Mouse (Mus musculus): Measurements from ENCODE around the gene Nfic.

Gene Nfic

DNA sequence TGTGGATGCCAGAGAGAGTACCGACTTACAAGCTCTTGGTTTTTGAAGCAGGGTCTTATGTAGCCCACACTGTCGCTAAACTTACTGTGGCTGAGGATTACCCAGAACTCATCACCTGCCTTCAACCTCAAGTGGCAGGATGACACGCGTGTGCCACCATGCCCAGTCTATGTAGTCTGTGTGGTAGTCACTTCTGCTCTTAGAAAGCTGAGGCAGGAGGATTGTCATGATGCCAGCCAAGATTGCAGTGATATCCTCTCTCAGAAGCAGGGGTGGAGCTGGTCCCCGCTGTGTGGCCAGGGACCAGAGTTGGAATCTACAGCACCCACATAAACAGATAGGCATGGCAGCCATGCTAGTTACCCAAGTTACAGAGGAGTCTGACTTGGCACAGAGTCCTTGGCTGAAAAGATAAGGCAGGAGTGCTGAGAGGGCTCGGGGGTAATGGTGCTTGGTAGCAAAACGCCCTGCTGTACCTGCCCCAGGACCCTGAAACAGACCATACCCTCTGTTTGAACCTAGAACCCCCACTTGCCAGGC lies 30.1 kb upstream of the Nfic start:
- no peak for DNase-seq (ENCODE audit: low spot score in 2 of 2)

DNA sequence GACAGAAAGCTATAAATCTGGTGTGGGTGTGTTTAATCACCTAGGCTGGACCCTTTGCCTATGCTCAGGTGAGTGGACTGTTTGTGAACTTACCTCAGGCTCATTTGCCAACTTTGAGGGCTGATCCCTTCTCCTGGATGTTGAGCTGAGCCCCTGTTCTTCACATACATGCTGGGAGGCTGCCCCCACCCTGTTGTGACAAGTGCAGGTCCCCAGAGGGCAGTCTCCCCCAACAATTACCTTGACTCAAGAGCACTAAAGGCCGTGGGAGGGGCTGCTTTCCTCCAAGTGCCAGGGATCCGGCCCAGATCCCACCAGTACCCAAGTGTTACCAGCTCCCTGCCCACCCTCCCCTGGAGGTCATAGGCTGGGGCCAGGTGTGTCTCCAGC lies 29.6 kb upstream of the Nfic start:
- DNase-seq (ENCODE audit: low spot score in 2 of 2), result no peak

DNA sequence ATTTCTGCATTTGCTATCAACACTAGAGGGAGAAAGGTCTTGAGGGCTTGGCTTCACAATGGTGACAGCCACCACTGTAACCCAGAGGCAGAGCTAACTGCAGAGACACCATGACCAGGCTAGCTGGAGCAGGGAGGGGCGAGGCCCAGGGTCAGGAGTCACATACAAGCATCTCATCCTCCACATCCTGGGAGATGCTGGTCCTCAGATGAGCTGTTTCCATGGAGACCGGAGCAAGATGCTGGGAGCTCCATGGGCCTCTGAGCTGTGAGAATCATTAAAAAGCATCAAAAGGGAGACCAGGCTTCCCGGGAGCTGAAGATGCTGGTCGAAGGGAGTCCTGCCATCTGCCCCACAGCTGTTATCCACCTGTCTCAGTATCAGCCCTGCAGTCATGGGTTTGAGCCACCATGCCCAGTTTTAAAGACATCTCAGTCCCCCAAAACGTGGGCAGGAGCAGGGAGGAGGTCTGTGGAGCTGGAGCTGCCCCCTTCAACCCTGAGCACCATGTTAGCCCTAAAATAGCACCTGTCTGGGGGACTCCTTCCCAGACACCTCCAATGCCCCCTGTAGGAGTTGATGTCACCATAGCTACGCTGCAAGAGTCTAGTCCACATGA lies 29.1 kb upstream of the Nfic start:
- no peak for DNase-seq (ENCODE audit: low spot score in 2 of 2)

DNA sequence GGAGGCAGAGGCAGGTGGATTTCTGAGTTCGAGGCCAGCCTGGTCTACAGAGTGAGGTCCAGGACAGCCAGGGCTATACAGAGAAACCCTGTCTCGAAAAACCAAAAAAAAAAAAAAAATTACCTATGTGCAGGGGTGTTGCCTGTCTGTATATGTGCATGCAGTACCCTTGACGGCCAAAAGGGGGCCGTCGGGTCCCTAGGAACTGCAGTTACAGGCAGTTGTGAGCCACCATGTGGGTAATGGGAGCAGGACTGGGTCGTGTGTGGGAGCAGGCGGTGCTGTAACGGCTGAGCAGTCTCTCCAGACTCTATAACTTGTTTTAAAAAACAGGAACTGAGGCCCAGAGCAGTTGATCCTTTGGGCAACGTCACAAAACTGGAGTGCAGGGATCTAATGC lies 28.5 kb upstream of the Nfic start:
- DNase-seq (ENCODE audit: low spot score in 2 of 2), result peak in 1 of 2 experiments; percentile 57

DNA sequence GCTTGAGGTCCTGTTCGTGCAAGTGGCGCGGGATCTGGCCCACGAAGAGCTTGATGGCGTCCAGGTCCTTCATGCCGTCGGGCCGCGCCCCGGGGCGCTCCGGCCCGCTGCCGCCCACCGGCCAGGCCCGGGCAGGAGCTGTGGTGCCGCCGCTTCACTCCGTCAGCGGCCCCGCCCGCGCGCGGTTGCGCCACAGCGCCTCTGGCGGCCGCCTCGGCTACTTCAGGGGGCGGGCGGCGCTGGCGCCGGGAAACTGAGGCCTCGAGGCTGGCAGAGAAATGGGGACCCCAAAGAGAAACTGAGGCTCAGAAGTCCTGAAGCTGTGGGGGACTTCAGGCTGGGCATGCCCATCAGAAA lies 27.1 kb upstream of the Nfic start, which contains the start of gene Celf5:
Gene Celf5, minus strand, starts transcription at position 177 of the 357 bp plus-strand sequence.
- peak; percentile 47 to 56 for DNase-seq (ENCODE audit: low spot score in 2 of 2)

DNA sequence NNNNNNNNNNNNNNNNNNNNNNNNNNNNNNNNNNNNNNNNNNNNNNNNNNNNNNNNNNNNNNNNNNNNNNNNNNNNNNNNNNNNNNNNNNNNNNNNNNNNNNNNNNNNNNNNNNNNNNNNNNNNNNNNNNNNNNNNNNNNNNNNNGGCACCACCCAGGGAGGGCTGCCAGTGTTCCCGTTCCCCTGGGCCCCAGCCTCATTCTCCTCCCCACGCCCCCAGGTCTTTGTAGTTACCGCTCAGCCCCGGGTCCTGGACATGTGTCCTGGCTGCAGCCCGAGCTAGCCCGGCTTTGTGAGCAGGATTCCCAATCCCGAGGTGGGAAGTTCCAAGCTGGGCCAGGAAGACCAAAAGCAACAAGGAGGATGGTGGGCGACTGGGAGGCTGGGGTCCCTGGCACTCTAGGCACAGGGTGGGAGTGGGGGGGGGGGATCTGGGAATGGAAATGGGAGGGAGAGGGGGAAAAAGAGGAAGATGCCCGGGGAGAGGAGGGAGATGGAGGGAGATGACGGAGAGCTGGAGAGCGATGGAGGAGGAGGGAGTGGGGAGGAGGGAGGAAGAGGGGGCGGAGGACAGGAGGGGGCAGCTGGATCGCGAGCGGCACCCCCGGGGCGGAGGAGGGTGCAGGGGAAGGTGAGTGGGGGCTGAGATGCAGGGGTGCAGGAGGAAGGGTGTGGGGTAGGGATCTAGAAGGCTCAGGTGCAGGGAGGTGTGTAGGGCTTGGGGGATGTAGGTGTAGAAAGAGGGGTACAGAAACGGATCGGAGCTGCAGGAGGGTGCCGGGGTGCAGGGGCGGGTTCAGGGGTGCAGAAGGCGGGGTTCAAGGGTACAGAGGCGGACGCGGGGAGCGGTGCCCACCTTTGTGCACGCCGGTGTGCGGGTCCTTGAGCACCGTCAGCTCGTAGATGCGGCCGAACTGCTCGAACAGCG lies 26.4 kb upstream of the Nfic start:
- no peak for DNase-seq (ENCODE audit: low spot score in 2 of 2)

DNA sequence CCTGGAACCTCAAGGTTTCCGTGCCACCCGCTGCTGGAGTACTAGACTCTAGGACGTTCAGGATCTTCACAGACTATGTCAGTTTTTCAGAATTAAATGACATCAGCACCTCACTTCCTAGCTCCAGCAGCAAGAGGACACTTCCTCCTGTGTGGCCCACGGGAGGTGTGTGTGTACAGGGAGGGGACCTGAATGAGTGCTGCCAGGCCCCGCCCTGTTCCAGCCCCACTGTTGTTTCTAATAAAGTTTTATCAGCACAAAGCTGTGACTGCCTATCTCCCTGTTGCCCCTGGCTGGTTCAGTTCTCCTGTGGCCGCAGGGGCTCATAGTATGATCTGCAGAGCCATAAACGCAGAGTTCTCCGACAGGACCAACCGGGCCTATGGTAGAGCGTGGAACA lies 19.0 kb upstream of the Nfic start:
- no peak for DNase-seq (ENCODE audit: low spot score in 2 of 2)

DNA sequence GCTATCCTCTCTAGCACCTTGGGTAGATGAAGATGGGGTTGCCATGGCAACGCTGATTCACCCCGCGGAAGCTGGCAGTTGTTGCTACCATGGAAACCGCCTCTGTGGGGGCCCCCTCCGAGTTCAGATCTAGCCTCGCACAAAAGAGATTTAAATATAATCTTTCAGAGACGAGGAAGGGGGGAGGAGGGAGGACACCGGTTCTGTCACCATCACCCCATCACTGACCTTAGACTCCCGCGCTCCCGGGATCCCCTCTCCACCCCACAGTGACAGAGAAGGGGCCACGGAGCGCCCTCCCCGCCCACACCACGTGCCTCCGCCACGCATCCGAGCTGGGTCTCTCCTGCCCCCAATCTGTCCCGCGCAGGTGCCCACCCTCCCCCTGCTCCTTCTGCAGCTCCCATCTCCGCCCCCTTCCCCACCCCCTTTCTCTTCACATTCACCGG lies 17.6 kb upstream of the Nfic start:
- peak in 1 of 2 experiments; percentile 63 for DNase-seq (ENCODE audit: low spot score in 2 of 2)

DNA sequence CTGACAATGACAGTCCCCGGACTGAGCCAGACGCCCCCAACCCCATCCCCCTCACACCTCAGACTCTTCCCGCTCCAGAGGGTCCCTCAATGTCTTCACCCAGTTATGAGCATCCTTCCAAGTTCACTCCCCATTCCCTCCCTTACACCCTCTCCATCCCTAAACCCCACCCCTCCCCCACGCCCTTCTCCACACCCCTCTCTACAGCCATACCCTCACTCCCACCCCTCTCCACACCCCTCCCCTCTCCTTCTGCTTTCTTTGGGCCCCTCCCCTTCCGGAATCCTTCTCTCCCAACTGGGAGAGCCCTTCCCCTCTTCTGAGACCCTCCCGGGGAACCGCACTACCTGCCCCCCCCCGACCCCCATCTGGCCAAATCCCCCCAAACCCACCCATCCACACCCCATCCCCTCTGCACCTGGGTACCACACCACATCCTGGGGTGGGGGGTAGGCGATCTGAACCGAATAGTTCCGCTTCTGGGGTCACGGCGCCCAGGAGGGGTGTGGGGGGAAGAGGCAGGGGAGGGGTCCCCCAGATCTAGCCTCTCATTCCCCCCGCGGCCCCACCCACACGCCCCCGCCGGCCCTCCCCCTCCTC lies 17.1 kb upstream of the Nfic start:
- no peak for DNase-seq (ENCODE audit: low spot score in 2 of 2)

DNA sequence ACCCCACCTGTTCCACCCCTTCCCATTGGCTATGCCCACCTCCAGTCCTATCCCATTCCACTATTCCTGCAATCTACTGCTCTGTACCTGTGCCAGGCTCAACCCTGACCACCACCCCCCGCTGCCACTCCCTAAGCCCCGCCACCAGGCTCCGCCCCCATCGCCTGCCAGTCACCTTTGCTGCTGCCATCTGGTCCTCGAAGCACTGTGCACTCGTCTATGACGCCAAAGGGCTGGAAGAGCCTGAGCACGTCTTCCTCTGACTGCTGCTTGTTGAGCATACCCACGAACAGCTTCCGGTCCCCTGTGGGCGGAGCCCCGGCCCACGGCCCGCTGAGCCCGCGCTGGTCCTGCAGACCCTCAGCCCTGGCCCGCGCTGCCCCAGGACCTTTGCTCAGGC lies 15.0 kb upstream of the Nfic start:
- peak in 1 of 2 experiments; percentile 39 for DNase-seq (ENCODE audit: low spot score in 2 of 2)

DNA sequence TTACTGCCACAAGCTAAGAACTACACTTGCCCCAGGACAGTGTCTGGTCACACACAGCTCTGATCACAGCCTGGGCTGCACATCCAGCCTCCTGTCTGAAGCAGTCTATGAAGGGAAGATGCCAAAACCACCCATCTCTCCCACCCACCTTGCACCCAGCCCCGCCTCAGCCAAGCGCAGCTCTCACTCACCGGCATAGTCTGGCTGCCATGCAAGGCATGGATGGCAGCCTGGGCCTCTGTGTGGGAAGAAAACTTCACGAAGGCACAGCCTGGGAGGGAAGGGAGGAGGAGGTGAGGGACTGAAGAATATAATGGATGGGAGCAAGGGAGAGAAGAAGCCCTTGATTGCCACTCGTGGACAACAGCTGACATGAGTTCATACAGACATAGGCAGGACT lies 13.8 kb upstream of the Nfic start:
- no peak for DNase-seq (ENCODE audit: low spot score in 2 of 2)

DNA sequence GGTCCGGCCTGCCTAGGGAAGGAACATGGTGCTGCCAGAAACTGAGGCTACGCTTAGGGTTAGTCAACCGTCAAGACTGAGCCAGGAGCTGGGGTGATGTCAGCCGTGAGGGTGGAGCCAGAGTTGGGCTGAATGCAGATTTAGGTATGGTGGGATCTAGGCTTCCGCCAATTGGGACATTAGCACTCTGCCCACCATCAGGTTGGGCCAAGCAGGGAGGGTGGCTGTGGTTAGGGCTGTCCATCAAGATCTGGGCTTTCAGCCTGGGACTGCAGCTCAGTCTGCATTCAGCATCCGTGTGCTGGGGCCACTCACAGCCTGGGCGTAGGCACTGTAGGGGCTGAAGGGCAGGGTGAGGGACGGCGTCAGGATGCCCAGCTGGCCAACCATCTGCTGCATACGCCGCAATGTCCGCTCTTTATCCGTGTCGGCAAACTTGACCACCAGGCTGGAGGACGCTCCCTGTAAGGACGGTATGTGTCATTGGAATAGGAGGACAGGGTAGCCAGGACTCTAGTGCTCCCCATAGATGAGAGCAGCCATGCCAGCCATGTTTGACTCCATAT lies 12.3 kb upstream of the Nfic start:
- DNase-seq (ENCODE audit: low spot score in 2 of 2), result no peak

DNA sequence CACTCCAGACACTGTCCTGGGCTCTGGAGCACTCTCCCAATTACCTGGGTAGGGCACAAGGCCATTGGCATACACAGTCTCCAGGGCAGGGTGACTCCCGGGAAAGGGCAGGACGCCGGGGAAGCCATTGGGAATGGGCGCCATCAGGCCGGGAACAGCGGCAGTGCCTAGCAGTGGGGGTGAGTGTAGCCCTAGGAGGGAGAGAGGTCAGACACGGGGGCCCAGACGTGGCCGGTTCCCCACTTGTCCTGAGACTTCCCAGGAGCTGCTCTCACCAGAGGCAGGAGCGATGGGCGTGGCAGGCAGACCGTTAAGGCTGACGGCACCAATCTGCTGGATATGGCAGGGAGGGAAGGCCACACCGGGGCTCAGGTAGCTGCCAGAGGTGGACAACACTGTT lies 11.4 kb upstream of the Nfic start:
- no peak for DNase-seq (ENCODE audit: low spot score in 2 of 2)

DNA sequence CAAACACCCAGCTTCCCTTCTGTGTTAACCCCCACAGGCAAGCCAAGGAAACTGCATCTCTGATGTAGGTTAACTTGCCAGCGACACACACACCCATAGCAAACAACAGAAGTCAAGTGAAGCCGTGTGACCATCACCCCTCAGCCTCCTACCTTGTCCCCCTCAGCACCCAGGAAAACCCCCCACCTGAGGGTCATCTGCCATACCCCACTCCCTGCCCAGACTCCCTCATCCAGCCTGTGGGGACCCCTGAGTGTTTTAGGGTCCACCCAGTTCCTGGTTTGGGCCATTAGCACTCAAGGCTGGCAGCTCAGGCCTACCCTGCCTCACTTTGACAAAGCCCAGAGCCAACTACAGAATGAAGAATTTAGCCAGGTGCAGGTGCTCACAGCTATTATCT lies 10.6 kb upstream of the Nfic start:
- DNase-seq (ENCODE audit: low spot score in 2 of 2), result no peak

DNA sequence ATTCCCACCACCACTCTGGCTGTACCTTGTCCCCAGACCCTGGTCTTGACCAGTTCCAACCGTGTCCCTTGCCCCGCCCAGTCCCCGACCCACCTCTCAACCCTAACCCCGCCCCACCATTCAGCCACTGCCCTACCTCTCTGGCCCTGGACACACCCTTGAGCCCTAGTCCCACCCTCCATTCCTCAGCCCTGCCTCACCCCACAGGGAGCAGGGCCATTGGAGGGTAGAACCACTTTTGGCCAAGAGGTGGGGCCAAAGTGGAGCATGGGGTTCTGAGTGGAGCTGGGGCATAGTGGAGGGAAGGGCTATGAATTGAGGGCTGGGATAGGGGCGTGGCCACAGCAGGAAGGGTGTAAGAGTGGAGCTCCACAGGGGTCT lies 9.8 kb upstream of the Nfic start:
- no peak for DNase-seq (ENCODE audit: low spot score in 2 of 2)

DNA sequence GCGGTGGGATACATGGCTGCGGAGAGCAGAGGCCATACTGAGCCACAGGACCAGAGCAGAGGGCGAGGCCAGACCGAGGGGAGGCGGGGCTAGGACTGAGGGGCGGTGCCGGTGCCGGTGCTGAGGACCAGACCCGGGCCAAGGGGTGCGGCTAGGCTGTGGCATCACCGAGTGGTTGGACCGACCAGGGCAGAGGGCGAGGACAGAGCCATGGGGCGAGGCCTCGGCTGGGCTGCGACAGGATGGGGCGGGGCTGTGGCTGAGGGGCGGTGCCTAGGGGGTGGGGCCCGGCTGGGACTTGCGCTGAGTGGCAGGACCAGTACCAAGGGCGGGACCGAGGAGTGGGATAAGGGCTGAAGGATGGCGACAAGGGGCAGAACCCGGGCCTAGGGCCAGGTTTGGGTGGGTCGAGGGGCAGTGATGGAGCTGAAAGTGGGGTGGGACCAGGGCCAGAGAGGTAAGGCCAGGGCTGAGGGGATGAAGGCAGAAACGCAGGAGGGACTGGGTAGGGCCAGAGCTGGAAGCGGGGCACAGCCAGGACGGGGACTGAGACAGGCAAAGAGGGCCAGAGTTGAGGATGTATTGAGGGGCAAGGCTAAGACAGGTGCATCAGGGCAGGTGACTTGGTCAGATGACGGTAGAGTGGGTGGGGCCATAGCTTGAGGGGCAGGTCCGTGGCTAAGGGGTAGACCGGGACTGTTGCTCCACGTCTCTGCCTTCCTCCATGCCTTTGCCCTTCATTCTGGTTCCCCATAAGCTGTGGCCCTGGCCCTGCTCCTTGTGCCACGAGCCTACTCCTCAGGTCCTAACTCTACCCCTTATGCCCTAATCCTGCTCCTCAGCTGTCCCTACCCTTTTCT lies 9.2 kb upstream of the Nfic start:
- peak; percentile 51 to 53 for DNase-seq (ENCODE audit: low spot score in 2 of 2)

DNA sequence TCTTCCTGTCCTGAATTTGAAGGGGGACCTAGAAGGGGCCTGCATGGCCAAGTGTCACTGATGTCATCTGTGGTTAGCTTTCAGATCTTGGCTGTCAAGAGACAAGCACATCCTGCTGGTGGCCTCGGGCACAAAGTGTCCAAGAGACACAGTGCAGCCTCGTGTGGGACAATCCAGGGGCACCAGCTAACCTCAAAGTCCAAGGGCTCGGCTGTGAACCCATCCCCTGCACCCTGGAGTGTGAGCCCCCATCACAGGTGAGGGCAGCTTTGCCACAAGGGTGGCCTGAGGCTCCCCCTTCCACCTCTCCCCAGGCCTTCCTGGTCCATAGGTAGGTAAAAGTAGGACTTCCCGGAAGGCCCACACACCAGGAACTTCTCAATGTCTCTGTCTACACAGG lies 8.1 kb upstream of the Nfic start:
- DNase-seq (ENCODE audit: low spot score in 2 of 2), result peak in 1 of 2 experiments; percentile 45

DNA sequence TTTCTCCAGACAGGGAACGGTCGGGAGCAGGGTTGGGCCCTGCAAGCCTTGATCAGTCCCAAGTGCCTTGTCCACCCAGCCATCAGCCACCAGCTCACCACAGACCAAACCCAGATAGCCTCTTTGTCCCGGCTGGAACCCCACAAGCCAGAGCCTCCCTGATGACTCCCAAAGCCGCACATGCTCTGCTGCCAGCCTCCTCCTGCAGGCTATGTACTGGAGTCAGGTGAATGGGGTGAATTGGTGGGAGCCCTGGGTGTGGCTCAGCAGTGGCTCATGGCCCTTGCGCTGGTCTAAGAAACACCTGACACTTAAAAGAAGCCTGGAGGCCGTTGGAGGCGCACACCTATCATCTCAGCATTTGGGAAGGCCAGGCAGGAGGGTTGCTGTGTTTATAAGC lies 7.5 kb upstream of the Nfic start:
- no peak for DNase-seq (ENCODE audit: low spot score in 2 of 2)

DNA sequence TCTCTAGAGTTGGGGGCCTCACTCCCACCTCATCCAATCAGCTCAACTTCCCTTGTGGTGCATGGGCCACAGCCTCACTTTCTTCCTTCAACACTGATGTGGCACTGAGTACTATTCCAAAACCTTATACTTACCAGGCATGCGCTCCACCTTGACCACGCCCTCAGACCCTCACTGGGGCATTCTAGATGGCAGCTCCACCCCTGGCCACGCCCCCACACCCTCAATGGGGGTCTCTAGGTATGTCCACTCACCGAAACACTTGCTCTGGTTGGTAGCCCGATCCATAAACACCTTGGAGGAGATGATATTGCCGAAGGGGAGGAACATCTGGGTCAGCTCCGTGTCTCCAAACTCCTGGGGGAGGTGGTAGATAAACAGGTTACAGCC lies 7.0 kb upstream of the Nfic start:
- DNase-seq (ENCODE audit: low spot score in 2 of 2), result no peak

DNA sequence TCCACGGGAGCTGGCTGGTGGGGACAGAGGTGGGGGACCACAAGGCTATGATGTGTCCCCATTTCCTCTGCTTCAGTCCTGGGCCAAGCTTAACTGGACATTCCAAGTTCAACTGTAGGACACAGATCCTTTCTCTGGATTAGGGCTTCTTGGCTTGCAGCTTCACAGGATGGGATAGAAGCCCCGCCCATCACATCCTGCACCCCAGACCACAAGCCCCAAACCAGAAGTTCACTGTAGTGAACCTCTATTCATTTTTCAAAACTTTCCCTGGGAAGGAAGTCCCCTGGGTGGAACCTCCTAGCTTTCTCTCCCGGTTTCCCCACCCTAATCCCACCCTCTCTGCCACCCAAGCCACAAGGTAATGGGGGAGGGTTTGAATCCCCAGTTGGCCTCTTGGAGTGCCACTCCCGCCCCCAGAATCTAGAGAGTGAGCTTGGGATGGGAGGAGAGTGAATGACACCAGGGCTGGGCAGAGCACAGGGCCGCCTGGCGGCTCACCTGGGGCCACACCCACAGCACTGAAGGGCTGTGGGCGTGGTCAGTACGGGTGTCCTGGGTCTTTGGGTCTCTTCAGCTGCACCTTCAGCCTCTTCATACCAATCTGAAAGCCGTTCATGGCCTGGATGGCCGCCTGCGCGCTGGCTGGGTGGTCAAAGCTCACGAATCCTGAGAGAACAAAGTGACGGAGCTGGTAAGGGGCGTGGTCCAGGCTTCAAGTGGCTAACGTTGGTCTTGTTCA lies 6.4 kb upstream of the Nfic start:
- no peak for DNase-seq (ENCODE audit: low spot score in 2 of 2)

DNA sequence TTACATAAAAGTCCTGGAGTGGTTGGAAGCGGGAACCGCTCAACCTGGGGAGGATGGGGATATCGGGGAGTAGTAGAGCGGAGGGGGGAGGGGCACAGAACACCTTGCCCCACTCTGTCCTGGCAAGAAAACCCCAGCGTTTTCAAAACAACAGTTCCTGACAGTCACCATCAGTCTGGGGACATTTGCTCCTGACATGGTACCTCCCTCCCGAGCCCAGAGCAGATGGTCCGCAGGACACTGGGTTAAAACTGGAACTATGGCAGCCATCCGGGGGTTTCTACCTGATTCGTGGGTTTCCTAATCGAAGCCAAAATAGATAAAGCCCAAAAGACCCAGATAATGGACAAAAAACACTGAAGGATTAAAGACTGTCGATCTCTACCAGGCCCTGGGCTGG lies 5.5 kb upstream of the Nfic start:
- no peak for DNase-seq (ENCODE audit: low spot score in 2 of 2)
